Mouse (Mus musculus): ENCODE data around the gene Pyroxd2.

GRCm38 (mm10) chr19:42690256-42690655 lies 62.3 kb downstream of the Pyroxd2 start:
- TF ChIP-seq CTCF (IDR thresholded peaks at IDR 0.05) (no peak), EP300 (IDR thresholded peaks at IDR 0.05) (no peak)

Data from lung, postnatal 0 days (tissue).